Mouse (Mus musculus) bone marrow macrophage, adult 2 months (primary cell): ENCODE data around the gene 4930455H04Rik. TPM values are rescaled to one million over a fixed set of nuclear protein-coding genes. Genes with fewer than 3 reads are reported as not detected.

Experiments
- H3K27ac ChIP-seq: 2 replicates; pipeline ENCODE4 v1.5.1; 2012; ENCODE audit warnings: low read depth, low read length; ENCODE audit not compliant: insufficient read depth
- H3K4me1 ChIP-seq: 2 replicates; pipeline ENCODE4 v1.6.1; 2012; ENCODE audit warnings: low read length; ENCODE audit not compliant: control insufficient read depth, insufficient read depth
- H3K4me3 ChIP-seq: 2 replicates; pipeline ENCODE4 v1.5.1; 2012; ENCODE audit warnings: mild to moderate bottlenecking, low read length, moderate library complexity; ENCODE audit not compliant: insufficient read depth
- CTCF ChIP-seq: IDR thresholded peaks from 2 replicates; pipeline ENCODE4 v1.5.1; 2012; ENCODE audit warnings: low read depth, mild to moderate bottlenecking, low read length, moderate library complexity
- POLR2A ChIP-seq: IDR thresholded peaks from 2 replicates; pipeline ENCODE4 v1.6.1; 2012; ENCODE audit warnings: mild to moderate bottlenecking, low read depth, low read length, borderline replicate concordance
- polyA plus RNA-seq: library from polyadenylated mRNA; stranded (reverse); fragments of >200 nt; gene quantifications from 2 replicates; pipeline ENCODE4 v1.2.4, GENCODE M21; 2012; ENCODE audit not compliant: missing spikeins, insufficient read depth, insufficient read length

Gene 4930455H04Rik
- polyA plus RNA-seq, 1 experiment, result not detected

GRCm38 (mm10) chr3:116943422-116943821, 24.6 kb upstream of the 4930455H04Rik start:
- Histone ChIP-seq H3K4me1 (no peaks in the 10 kb centered on the region), H3K27ac (no peak overlapping the region), H3K4me3 (no peak overlapping the region)
- TF ChIP-seq POLR2A, result no peak
- no peak for TF ChIP-seq CTCF

GRCm38 (mm10) chr3:116946476-116946875, 21.6 kb upstream of the 4930455H04Rik start:
- Histone ChIP-seq H3K4me3 (no peak overlapping the region), H3K4me1 (no peaks in the 10 kb centered on the region), H3K27ac (no peak overlapping the region)
- TF ChIP-seq CTCF (no peak), POLR2A (no peak)

GRCm38 (mm10) chr3:116950665-116951115, 17.4 kb upstream of the 4930455H04Rik start:
- H3K4me1 ChIP-seq, result no peaks in the 10 kb centered on the region
- H3K4me3 ChIP-seq, result no peak overlapping the region
- no peak overlapping the region for H3K27ac ChIP-seq
- no peak for TF ChIP-seq CTCF
- TF ChIP-seq POLR2A, result no peak

GRCm38 (mm10) chr3:116951489-116951888, 16.6 kb upstream of the 4930455H04Rik start:
- Histone ChIP-seq H3K4me3 (no peak overlapping the region), H3K27ac (no peak overlapping the region), H3K4me1 (no peaks in the 10 kb centered on the region)
- TF ChIP-seq CTCF (no peak), POLR2A (no peak)

GRCm38 (mm10) chr3:116952242-116952899, 15.7 kb upstream of the 4930455H04Rik start:
- H3K27ac ChIP-seq, result no peak overlapping the region
- H3K4me1 ChIP-seq, result no peaks in the 10 kb centered on the region
- H3K4me3 ChIP-seq, result no peak overlapping the region
- TF ChIP-seq CTCF (no peak), POLR2A (no peak)

GRCm38 (mm10) chr3:116953366-116953765, 14.7 kb upstream of the 4930455H04Rik start:
- Histone ChIP-seq H3K4me3 (no peak overlapping the region), H3K4me1 (no peaks in the 10 kb centered on the region), H3K27ac (no peak overlapping the region)
- no peak for TF ChIP-seq CTCF

GRCm38 (mm10) chr3:116955061-116955460, 13.0 kb upstream of the 4930455H04Rik start:
- H3K4me3 ChIP-seq, result no peak overlapping the region
- H3K4me1 ChIP-seq, result no peaks in the 10 kb centered on the region
- TF ChIP-seq POLR2A (no peak), CTCF (no peak)
- H3K27ac ChIP-seq, result no peak overlapping the region

- Histone ChIP-seq H3K4me1 (no peaks in the 10 kb centered on the region), H3K4me3 (no peak overlapping the region), H3K27ac (no peak overlapping the region)
- no peak for TF ChIP-seq POLR2A
- no peak for TF ChIP-seq CTCF
These were observed 7.7 kb upstream of the 4930455H04Rik start for GRCm38 (mm10) chr3:116960414-116960813.

- Histone ChIP-seq H3K4me1 (no peaks in the 10 kb centered on the region), H3K27ac (no peak overlapping the region), H3K4me3 (no peak overlapping the region)
- TF ChIP-seq CTCF (no peak), POLR2A (no peak)
These were observed 6.5 kb upstream of the 4930455H04Rik start for GRCm38 (mm10) chr3:116961354-116962142.

GRCm38 (mm10) chr3:116963213-116963612, 4.9 kb upstream of the 4930455H04Rik start:
- no peak overlapping the region for H3K27ac ChIP-seq
- no peak overlapping the region for H3K4me3 ChIP-seq
- no peak for TF ChIP-seq CTCF
- no peak for TF ChIP-seq POLR2A
- H3K4me1 ChIP-seq, result no peaks in the 10 kb centered on the region

GRCm38 (mm10) chr3:116964426-116964825, 3.6 kb upstream of the 4930455H04Rik start:
- H3K4me1 ChIP-seq, result no peaks in the 10 kb centered on the region
- H3K27ac ChIP-seq, result no peak overlapping the region
- H3K4me3 ChIP-seq, result no peak overlapping the region
- TF ChIP-seq POLR2A, result no peak
- TF ChIP-seq CTCF, result no peak
